Mouse (Mus musculus) bone marrow, adult 2 months (tissue): ENCODE measurements around the gene Slc41a1. TPM values are rescaled to one million over a fixed set of nuclear protein-coding genes. Genes with fewer than 3 reads are reported as not detected.

ENCODE experiments used
- H3K27ac ChIP-seq: fragments of 200-500 bp; 2 replicates; pipeline ENCODE4 v1.5.1; 2012; ENCODE audit warnings: low read depth, mild to moderate bottlenecking, control low read depth, inconsistent platforms, low read length; ENCODE audit not compliant: control insufficient read depth, poor library complexity, insufficient read depth
- H3K4me1 ChIP-seq: fragments of 200-500 bp; 2 replicates; pipeline ENCODE4 v1.6.1; 2011; ENCODE audit warnings: low read length; ENCODE audit not compliant: control insufficient read depth, insufficient read depth
- H3K4me3 ChIP-seq: fragments of 200-500 bp; replicated peaks from 2 replicates; pipeline ENCODE3; 2011; ENCODE audit warnings: mild to moderate bottlenecking, low read depth, low read length, control low read depth; ENCODE audit not compliant: control insufficient read depth
- CTCF ChIP-seq: fragments of 200-500 bp; IDR thresholded peaks from 2 replicates; pipeline ENCODE4 v1.5.1; 2011; ENCODE audit warnings: low read length, control low read depth; ENCODE audit not compliant: control insufficient read depth, insufficient read depth
- POLR2A ChIP-seq: fragments of 200-500 bp; IDR thresholded peaks from 2 replicates; pipeline ENCODE4 v1.6.1; 2011; ENCODE audit warnings: low read depth, mild to moderate bottlenecking, control low read depth, low read length, borderline replicate concordance; ENCODE audit not compliant: control insufficient read depth
- WGBS: fragments of 180-500 bp; shearing (Covaris S2); methylation state at CpG from one replicate; pipeline ENCODE4 v1.1.7; 2018; 5-methylcytosine and 5-hydroxymethylcytosine counted together
- polyA plus RNA-seq: library from polyadenylated mRNA; stranded (reverse); fragments of >200 nt; gene quantifications from 2 replicates; pipeline ENCODE4 v1.2.4, GENCODE M21; 2011; ENCODE audit warnings: low replicate concordance; ENCODE audit not compliant: missing spikeins, insufficient read depth, insufficient read length

Gene Slc41a1
- polyA plus RNA-seq, 1 experiment, result 2.2 TPM

DNA sequence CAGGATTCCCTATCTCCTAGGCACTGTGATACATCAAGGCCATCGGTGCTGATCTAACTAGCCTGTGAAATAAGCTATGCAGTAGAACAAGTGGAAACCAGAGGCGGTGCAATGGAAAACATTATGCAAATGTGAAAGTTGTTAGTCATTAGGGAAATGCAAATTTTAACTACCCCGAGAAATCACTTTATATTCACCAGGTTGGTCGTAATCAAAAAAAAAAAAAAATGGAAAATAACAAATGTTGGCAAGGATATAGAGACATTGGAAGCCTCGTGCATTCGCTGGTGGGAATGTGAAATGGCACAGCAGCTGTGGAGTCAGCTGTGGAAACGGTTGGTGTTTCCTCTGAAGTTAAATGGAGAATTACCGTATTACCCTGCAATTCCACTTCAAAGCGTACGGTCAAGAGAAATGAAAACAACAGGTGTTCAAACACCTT lies 6.4 kb upstream of the Slc41a1 start:
- no peak overlapping the region for H3K4me3 ChIP-seq
- H3K4me1 ChIP-seq, result no peaks in the 10 kb centered on the region
- no peak overlapping the region for H3K27ac ChIP-seq
- WGBS, result 82% methylated on average over 10 of the region's 10 CpGs
- no peak for TF ChIP-seq POLR2A
- no peak for TF ChIP-seq CTCF

DNA sequence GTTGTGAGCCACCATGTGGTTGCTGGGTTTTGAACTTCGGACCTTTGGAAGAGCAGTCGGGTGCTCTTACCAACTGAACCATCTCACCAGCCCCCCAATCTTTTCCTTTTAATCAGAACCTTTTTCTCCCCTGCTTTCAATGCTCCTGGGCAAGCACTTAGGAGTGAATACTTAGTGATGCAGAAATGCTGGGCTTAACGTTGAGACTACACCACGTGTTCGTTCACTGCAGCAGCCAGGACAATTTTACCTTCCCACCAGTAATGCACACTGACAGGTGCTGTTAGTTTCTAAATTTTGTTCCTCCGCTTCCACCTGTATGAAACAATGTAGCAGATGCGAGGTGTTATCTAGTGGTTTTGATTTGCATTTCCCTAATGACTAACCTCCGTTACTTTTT lies 5.0 kb upstream of the Slc41a1 start:
- WGBS, result 76% methylated on average over 8 of the region's 8 CpGs
- no peak for TF ChIP-seq CTCF
- no peak for TF ChIP-seq POLR2A

DNA sequence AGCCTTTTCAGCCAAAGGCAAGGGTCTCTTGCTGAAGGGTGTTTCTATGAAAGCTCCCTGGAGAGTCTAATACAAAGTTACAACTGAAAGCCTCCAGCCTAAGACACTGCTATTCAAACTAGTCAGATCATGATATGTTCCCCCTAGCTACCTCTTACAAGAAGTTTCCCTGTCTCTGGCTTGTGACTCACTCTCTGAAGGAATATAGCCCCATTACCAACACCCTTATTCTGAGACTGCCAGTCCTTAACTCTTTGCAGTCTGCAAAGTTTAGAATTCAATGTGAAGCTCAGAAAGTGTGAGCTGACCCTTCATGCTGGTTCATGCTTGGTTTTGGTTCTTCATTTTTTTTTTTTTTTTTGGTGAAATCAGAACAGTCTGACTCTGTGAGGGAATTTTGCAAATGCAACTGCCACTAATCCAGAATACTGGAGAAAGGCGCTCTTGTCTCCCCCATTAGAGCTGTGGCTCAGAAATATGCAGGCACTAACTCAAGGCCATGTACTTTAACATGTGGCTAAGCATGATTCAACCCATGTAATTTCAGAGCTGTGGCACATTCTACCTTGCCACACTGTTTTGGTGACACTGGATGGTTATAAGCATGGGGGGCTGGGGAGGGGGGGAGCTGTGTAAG lies 4.3 kb upstream of the Slc41a1 start:
- 82% methylated on average over 1 of the region's 1 CpGs for WGBS
- Histone ChIP-seq H3K27ac (no peak overlapping the region), H3K4me1 (no peaks in the 10 kb centered on the region), H3K4me3 (no peak overlapping the region)
- TF ChIP-seq CTCF (no peak), POLR2A (no peak)

More for the DNA sequence above, 5.0 kb upstream of the Slc41a1 start:
- H3K27ac ChIP-seq, result no peak overlapping the region
- no peaks in the 10 kb centered on the region for H3K4me1 ChIP-seq
- no peak overlapping the region for H3K4me3 ChIP-seq

DNA sequence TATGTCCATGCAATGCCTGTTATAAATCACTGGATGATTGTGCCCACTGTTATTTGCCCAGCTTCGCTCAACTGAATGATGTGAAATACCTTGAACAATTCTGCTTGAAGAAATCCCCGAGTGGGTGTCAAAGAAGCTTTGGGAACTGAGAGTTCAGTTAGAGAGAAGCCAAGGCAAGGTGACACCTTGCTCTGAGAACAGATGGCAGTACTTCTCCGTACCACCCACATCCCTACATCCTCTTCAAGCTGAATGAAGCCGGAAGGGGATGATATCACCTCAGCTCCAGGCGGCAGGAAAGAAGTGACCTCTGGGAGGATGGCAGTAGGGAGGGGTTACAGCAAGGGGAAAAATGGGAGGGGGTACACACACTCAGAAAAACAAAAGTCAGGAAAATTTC lies 3.7 kb upstream of the Slc41a1 start:
- TF ChIP-seq CTCF (no peak), POLR2A (no peak)

DNA sequence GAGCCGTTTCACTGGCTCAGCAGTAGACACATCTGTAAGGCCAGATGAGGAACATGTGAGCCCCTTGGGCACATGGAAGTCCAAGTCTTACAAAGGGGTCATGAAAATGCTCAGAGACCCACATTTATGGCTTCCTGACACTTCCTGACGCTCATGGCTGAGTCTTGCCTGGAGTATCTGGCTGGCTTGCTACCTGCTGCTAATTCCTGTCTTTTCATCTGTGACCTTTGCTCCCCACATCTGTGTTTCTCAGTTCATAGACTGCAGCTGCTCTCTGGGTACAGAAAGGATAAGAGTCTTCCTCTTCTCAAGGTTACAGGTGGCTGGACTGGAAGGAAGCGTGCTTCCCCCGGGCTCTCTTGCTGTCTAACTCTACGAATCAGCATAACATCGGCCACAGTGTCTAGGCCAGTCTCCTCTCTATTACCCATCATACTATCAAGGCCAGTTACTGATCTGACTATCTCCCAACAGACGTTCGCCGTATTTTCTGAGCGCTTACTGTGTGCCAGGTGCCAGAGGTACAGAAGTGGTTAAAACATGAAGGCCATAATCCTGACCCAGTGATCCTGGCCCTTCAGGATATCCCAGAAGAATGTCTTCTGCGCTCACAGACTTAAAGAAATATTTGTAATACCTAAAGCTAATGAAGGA lies 2.6 kb upstream of the Slc41a1 start:
- Histone ChIP-seq H3K4me1 (no peaks in the 10 kb centered on the region; the same call in 1 of the 2 replicates), H3K27ac (no peak overlapping the region), H3K4me3 (no peak overlapping the region)
- no peak for TF ChIP-seq POLR2A
- WGBS, result 78% methylated on average over 11 of the region's 11 CpGs

More for the DNA sequence above, 3.7 kb upstream of the Slc41a1 start:
- WGBS, result 47% methylated on average over 5 of the region's 5 CpGs
- H3K4me1 ChIP-seq, result no peaks in the 10 kb centered on the region
- no peak overlapping the region for H3K27ac ChIP-seq
- no peak overlapping the region for H3K4me3 ChIP-seq

DNA sequence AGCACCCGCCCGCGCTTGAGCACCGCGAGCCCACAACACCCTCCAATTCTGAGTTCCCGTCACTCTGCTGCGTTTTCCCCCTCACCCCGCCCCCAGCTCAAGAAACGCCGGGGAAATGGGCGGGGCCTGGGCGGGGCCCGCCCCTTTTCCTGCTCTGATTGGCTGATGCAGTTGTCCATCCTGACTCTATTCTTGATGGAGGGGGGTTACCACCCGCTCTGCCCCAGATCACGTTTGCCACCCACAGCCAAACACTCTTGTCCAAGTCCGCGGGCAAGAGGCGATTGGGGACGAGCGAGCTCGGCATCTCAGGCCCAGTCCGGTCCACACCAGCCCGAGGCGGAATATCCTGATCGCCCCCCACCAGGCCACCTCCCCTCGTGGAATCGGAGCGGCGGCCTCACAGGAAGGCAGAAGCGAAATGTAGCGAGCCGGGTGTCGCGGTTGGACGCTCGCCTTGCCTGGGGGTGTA lies 530 bp downstream of the Slc41a1 start:
- Histone ChIP-seq H3K4me3 (peak overlapping the region; percentile 86), H3K4me1 (no peaks in the 10 kb centered on the region; the same call in 1 of the 2 replicates), H3K27ac (peak overlapping the region; percentile 59)
- no peak; the same call in 1 of the 2 replicates for TF ChIP-seq POLR2A
- TF ChIP-seq CTCF, result no peak
- WGBS, result under 1% methylated on average over 36 of the region's 36 CpGs

DNA sequence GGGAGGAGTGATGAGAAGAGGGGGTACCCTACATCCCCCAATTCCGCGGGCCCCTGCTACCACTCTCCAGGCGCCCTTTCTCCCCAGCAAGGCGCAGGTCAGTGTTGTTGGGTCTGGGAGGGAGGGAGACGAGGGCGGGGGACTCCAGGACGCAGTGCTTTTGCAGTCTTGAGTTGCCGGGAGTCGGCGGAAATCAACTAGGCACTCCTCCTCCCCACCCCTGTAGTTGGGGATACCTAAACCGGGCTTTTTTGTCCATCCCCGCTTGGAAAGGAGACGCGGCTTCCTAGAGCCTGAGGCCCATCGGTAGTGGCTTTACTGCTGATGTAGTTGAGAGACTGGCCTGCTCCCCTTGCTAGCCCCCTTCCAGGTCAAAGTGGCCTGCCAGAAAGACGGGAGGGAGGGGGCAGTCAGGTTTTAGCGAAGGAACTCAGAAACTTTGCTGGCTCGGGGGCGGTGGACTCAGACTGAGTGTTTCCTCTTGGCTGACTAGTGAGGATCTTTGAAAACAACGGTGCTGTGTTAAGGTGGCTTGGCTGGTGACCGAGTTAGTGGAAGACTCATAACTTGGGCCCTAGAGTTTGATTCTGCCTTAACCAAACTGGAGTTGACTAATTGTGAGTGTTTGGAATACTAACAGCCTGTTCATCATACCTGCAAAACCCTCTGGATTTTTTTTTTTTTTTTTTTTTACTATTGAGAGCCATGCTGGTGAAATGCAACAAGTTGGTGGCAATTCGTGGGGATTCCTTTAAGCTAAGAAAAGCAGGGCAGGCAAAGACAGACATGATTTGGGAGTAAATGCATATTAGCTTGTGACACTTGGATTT lies 1.2 kb downstream of the Slc41a1 start:
- peak overlapping the region; percentile 86 for H3K4me3 ChIP-seq
- 2% methylated on average over 22 of the region's 22 CpGs for WGBS
- H3K27ac ChIP-seq, result peak overlapping the region; percentile 59; the same call in 1 of the 2 replicates
- no peak for TF ChIP-seq CTCF
- TF ChIP-seq POLR2A, result no peak
- no peaks in the 10 kb centered on the region; the same call in 1 of the 2 replicates for H3K4me1 ChIP-seq

DNA sequence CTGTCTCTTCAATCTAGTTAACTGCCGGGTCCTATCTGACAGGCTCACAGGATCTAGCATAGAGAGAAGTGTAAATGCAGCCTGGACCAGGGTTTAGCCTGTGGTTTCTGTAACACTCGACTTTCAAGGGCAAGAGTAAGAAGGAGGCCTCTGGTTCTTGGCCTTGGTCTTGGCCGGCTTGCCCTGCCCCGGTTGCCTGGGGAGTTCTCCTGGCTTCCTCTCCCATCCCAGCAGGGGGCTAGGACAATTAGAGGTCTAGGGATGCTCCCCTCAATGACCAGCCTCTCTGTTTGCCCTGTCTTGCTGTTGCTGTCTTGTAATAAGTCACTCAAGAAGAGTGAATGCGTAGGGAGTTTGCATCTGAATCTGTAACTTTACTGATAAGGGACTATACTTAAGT lies 2.0 kb downstream of the Slc41a1 start:
- WGBS, result 37% methylated on average over 5 of the region's 5 CpGs
- Histone ChIP-seq H3K4me1 (no peaks in the 10 kb centered on the region; the same call in 1 of the 2 replicates), H3K27ac (no peak overlapping the region), H3K4me3 (no peak overlapping the region)
- TF ChIP-seq CTCF (no peak), POLR2A (no peak)
